Mouse (Mus musculus) frontal cortex, postnatal 25 days (tissue): ENCODE results near the gene Bcat2.

Source experiments
- DNase-seq, 2 experiments: peaks; one replicate each; pipeline ENCODE4 v3.0.0; 2022; ENCODE audit warnings: low spot score in 2 of 2

Gene Bcat2

DNA sequence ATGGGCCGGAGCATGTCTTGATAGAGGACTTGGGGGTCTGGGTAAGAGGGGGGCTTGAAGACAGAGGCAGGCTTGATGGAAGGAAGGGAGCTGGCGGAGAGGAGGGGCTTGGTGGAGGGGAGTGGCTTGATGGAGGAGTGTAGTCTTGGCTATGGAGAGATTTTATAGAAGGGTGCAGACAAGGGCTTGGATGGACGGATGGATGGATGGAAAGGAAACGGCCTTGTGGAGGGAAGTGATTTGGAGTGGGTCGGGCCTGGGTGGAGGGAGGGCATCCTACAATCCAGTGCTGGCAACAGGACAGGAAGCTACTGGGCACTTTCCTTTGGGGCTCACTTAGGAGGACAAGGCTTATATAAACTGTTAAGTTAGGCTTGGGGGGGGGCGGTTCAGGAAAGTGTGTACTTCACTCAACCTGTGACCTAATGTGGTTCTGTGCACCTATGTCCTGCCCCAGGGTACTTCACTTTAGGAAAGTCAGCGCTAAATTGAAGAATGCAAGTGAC lies 56.7 kb downstream of the Bcat2 start:
- DNase-seq = no peak

DNA sequence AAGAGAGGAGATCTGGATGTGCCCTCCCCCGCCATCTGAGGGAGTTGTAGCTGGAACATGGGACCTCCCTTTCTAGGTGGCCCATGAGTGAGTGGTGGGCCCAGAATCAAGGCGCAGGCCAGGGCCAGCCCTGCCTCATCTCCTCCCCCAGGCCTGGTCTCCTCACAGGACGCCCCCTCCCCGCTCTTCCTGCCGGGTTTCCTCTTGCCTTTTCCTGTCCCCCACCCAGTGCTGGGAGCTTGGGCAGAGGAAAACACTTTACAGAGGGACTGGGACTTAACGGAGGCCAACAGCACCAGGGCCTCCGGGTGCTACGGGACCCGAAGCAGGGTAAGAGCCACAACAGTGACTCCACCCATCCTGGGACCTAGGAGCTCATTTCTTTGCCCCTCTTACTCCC lies 57.3 kb downstream of the Bcat2 start, which contains the start of gene Rasip1:
TSS of gene Rasip1 (plus strand) at position 228 of the 400 bp plus-strand sequence.
- DNase-seq = no peak

DNA sequence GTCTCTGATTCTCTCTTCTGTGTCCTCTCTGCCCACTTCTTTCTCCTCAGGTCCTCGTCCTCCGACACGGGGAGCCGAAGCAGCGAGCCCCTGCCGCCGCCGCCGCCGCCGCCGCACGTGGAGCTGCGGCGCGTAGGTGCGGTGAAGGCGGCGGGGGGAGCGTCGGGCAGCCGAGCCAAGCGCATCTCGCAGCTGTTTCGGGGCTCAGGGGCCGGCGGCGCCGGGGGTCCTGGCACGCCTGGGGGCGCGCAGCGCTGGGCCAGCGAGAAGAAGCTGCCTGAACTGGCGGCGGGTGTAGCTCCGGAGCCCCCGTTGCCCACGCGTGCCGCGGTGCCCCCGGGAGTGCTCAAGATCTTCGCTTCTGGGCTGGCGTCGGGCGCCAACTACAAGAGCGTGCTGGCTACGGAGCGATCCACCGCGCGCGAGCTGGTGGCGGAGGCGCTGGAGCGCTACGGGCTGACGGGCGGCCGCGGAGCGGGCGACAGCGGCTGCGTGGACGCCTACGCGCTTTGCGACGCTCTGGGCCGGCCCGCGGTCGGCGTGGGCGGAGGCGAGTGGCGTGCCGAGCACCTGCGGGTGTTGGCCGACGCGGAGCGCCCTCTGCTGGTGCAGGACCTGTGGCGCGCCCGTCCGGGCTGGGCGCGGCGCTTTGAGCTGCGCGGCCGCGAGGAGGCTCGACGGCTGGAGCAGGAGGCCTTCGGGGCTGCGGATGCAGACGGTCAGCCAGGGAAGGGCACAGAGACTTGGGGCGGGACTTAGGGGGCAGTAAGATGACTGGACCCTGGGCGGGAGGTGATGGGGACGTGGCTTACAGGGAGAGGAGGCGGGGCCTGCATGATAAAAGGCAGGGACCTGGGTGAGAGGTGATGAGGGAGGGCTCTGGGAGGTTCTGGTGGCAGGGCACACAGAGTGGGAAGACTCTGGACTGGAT lies 58.7 kb downstream of the Bcat2 start:
- peak; percentile 42 to 64 for DNase-seq

DNA sequence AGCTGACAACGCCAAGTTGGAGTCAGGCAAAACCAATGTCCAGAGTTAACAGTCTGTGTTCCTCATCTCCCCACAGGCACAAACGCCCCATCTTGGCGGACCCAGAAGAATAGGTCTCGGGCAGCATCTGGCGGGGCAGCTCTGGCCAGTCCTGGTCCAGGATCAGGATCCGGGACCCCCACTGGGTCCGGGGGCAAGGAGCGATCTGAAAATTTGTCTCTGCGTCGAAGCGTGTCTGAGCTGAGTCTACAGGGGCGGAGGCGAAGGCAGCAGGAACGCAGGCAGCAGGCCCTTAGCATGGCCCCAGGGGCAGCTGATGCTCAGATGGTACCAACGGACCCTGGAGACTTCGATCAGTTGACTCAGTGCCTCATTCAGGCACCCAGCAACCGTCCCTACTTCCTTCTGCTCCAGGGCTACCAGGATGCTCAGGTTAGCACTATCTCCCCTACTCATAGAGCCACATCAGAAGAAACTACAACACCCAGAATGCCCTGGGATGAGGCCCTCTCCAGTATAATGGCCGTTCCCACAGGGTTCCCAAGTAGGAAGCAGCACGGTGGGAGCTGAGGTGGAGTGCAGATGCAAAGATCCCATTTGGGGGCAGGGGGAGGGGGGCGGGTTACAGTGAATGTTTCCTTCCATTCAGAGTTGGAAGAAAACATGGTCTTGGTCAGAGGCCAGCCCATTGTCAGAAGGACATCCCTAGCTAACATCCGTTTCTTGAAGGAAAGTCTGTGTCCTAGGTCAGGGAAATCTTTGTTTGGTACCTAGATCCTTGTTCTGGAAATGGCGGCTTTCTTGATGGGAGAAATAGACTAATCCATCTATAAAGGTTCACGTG lies 60.3 kb downstream of the Bcat2 start:
- no peak for DNase-seq

DNA sequence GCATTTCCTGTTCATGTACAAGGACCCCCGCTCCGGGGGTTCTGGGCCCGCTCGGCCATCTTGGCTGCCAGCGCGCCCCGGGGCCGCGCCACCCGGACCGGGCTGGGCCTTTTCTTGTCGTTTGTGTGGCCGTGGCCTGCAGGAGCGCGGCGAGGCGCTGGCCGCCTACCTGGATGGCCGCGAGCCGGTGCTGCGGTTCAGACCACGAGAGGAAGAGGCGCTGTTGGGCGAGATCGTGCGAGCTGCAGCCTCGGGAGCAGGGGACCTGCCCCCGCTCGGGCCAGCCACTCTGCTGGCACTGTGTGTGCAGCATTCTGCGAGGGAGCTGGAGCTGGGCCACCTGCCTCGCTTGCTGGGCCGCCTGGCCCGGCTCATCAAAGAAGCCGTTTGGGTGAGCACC lies 62.5 kb downstream of the Bcat2 start:
- no peak for DNase-seq

DNA sequence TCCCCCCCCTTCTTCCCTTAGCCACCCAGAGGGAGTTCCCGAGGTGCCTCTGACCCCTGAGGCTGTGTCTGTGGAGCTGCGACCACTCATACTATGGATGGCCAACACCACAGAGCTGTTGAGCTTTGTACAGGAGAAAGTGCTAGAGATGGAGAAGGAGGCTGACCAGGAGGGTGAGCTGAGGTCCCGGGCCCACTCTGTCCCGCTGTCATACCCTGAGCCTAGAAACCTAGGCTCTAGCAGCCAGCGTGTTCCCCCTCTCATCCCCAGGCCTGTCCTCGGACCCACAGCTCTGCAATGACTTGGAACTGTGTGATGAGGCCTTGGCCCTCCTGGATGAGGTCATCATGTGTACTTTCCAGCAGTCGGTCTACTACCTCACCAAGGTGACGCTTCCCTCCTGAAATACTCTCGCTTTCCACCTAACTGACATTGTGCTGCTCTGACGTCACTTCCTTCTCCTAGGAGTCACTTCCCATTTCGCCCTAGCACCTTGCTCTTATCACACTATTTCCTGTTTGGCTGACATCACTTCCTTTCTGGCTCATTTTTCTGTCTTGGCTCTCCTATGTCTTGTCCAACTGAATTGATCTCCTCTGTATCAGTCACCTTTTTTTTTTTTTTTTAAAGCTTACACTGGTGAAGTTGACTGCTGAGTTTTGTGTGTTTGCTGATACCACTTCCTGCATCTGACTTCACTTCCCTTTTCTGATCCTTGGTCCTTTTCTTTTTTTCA lies 65.2 kb downstream of the Bcat2 start:
- no peak for DNase-seq

DNA sequence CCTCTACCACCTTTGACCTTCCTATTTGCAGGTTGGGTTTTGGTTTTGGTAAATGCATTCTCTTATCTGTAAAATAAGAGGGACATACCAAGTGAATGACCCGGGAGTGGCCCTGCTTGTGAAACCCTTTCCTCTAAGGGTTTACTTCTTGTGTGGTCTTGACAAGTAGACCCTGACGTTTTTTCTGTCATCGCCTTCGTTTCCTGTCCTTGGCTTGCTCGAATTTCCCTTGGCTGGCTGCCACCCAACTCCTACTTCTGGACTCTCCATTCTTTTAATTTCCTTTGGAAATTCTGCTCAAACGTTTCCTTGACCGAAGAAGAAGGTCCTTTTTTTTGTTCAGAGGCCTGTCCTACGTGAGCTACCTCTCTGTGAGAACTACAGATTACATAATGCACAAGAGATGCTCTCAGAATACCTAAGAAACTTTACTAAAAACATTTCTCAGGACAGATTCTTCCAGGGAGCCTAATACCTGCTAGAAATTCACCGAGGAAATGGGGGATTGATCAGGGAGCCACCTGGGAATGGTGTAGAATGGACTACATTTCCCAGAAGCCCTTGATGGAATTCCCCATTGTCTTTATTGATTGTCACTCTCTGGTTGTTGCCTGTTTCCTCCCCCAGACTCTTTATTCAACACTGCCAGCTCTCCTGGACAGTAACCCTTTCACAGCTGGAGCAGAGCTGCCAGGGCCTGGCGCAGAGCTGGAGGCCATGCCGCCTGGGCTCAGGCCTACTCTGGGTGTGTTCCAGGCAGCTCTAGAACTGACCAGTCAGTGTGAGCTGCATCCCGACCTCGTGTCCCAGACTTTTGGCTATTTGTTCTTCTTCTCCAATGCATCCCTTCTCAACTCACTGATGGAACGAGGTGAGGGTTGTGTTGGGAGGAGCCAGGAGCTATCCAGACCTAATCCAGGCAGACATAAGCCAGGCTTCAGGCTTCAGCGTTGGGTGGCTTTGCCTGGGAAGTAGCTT lies 66.0 kb downstream of the Bcat2 start:
- DNase-seq = no peak

DNA sequence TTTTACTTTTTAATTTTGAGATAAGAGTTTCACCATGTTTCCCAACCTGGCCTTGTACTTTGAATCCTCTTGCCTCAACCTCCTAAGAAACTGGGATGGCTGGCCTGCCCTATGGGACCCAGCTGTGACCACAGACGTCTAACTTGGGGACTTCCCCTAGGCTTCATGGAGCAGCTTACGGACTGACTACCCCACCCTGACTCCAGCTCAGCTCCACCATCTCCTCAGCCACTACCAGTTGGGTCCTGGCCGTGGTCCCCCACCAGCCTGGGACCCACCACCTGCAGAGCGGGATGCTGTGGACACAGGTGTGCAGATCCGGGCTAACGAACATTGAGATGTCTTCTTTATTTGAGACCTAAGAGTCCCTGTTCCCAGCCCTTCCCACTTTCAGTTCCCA lies 67.8 kb downstream of the Bcat2 start:
- no peak for DNase-seq

DNA sequence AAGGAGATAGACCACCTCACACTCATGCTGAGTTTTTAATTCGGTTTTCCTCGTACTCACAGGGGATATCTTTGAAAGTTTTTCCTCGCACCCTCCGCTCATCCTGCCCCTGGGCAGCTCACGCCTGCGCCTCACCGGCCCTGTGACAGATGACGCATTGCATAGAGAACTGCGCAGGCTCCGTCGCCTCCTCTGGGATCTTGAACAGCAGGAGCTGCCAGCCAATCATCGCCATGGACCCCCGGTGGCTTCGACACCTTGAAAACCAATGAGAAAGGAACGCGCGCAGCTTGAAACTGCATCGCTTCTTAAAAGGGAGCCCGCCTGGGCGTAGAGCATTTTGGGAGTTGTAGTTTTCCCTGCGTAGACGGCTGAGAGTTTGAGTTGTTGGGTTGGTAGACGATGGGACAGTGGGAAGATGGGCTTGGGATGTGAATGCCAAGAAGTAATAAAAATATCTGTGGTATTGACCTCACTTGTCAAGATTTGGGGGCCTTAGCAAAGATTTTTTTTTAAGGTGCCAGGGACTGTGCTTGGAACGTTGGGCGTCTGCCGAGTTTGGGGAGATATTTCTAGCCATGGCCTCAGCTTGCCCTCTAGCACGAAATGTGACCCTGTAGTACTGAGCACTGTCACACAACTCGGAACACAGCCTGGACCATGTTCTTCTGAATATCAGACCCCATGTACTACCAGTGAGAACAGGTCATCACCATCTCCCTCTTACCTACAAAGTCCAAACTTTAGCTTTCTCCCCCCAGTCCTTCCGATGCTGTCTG lies 68.9 kb downstream of the Bcat2 start:
- DNase-seq = peak; percentile 86 to 88
